Mouse (Mus musculus) colon, adult 2 months (tissue): ENCODE results near the gene Tfec. TPM values are rescaled to one million over a fixed set of nuclear protein-coding genes. Genes with fewer than 3 reads are reported as not detected.

Experiments
- polyA plus RNA-seq: library from polyadenylated mRNA; depleted of rRNA; stranded (reverse); fragments of >200 nt; gene quantifications from 2 replicates; pipeline ENCODE4 v1.2.3, GENCODE M21; 2012; rRNA removed

The Tfec gene
- 0.17 and 0.19 TPM in 2 replicates for polyA plus RNA-seq

GRCm38 (mm10) chr6:16898251-16898862, at the start of gene Tfec:
TSS of gene Tfec (minus strand) at chr6:16898441.

Other genes starting within 250 kb of the Tfec start
- gene Tes, start 166.7 kb upstream of the Tfec start, polyA plus RNA-seq = 81.9 and 82.5 TPM in 2 replicates